Mouse (Mus musculus): Measurements from ENCODE around the gene Edn2. TPM values are rescaled to one million over a fixed set of nuclear protein-coding genes. Genes with fewer than 3 reads are reported as not detected.

Edn2 gene
- total RNA-seq (2014; rRNA removed) (not detected in 2 replicates), polyA plus RNA-seq (2012; rRNA removed) (not detected in 2 replicates)

GRCm38 (mm10) chr4:120161166-120161949 lies at the start of gene Edn2:
Edn2 (plus strand) TSS chr4:120161206.
- WGBS = 35% methylated on average over 29 of the region's 29 CpGs
- no peaks in the 10 kb centered on the region for H3K79me2 ChIP-seq (ENCODE audit: control insufficient read depth, insufficient read depth, low read length)
- no peak within 1 kb of the TSS for H3K4me3 ChIP-seq (ENCODE audit: insufficient read depth, low read depth, low read length)
- H3K27me3 ChIP-seq (ENCODE audit: control insufficient read depth, insufficient read depth, low read length) = no peaks in the 10 kb centered on the region
- no peak within 1 kb of the TSS for H3K27ac ChIP-seq (replicated peaks; ENCODE audit: insufficient read depth, low read depth, low read length)
- H3K4me1 ChIP-seq (ENCODE audit: control insufficient read depth, insufficient read depth, low read length) = no peaks in the 10 kb centered on the region
- DNase-seq (ENCODE audit: extremely low read depth, low read depth, low spot score) = no peak
- no peak within 1 kb of the TSS for H3K9ac ChIP-seq (ENCODE audit: low read depth, low read length)
- H3K36me3 ChIP-seq (ENCODE audit: control insufficient read depth, insufficient read depth, low read length) = no peaks in the 10 kb centered on the region
- no peak for TF ChIP-seq POLR2A (IDR thresholded peaks at IDR 0.05; ENCODE audit: extremely low read depth, insufficient read depth, low read length)
- TF ChIP-seq CTCF (IDR thresholded peaks at IDR 0.05; ENCODE audit: low read depth, low read length) = no peak

DNA sequence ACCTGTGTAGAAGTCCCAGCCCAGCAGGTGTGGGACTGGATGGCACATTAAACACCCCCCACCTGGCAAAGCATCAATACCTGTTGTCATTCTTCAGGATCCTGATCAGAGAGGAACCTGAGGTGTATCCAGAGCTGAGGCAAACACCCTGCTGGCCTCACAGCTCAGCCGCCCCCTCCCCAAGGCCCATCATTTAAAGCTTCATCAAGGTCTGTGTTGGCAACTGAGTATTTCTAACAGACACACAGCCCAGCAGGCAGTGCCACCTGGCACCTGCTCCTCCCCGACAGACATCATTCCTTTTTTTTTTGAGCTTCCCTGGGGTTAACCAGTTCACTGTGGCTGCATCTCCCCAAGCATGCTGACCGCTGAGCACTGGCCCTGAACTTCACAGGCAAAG lies 45.5 kb upstream of the Edn2 start:
- H3K27me3 ChIP-seq (ENCODE audit: control insufficient read depth, insufficient read depth, low read length) = no peaks in the 10 kb centered on the region
- no peak for DNase-seq (ENCODE audit: extremely low read depth, low read depth, low spot score)
- H3K27ac ChIP-seq (replicated peaks; ENCODE audit: insufficient read depth, low read depth, low read length) = no peak overlapping the region
- no peak for TF ChIP-seq POLR2A (IDR thresholded peaks at IDR 0.05; ENCODE audit: extremely low read depth, insufficient read depth, low read length)
- no peak for TF ChIP-seq CTCF (IDR thresholded peaks at IDR 0.05; ENCODE audit: low read depth, low read length)
- no peaks in the 10 kb centered on the region for H3K36me3 ChIP-seq (ENCODE audit: control insufficient read depth, insufficient read depth, low read length)
- 85% methylated on average over 3 of the region's 3 CpGs for WGBS
- no peak overlapping the region for H3K9ac ChIP-seq (ENCODE audit: low read depth, low read length)
- no peaks in the 10 kb centered on the region for H3K79me2 ChIP-seq (ENCODE audit: control insufficient read depth, insufficient read depth, low read length)
- no peaks in the 10 kb centered on the region for H3K4me1 ChIP-seq (ENCODE audit: control insufficient read depth, insufficient read depth, low read length)
- H3K4me3 ChIP-seq (ENCODE audit: insufficient read depth, low read depth, low read length) = no peak overlapping the region

GRCm38 (mm10) chr4:120116312-120116711 lies 44.7 kb upstream of the Edn2 start:
- DNase-seq (ENCODE audit: extremely low read depth, low read depth, low spot score) = no peak
- H3K9ac ChIP-seq (ENCODE audit: low read depth, low read length) = no peak overlapping the region
- WGBS = 58% methylated on average over 1 of the region's 1 CpGs
- no peaks in the 10 kb centered on the region for H3K36me3 ChIP-seq (ENCODE audit: control insufficient read depth, insufficient read depth, low read length)
- H3K27me3 ChIP-seq (ENCODE audit: control insufficient read depth, insufficient read depth, low read length) = no peaks in the 10 kb centered on the region
- TF ChIP-seq POLR2A (IDR thresholded peaks at IDR 0.05; ENCODE audit: extremely low read depth, insufficient read depth, low read length) = no peak
- TF ChIP-seq CTCF (IDR thresholded peaks at IDR 0.05; ENCODE audit: low read depth, low read length) = no peak
- no peak overlapping the region for H3K4me3 ChIP-seq (ENCODE audit: insufficient read depth, low read depth, low read length)
- no peak overlapping the region for H3K27ac ChIP-seq (replicated peaks; ENCODE audit: insufficient read depth, low read depth, low read length)
- no peaks in the 10 kb centered on the region for H3K79me2 ChIP-seq (ENCODE audit: control insufficient read depth, insufficient read depth, low read length)
- no peaks in the 10 kb centered on the region for H3K4me1 ChIP-seq (ENCODE audit: control insufficient read depth, insufficient read depth, low read length)

- no peaks in the 10 kb centered on the region for H3K27me3 ChIP-seq (ENCODE audit: control insufficient read depth, insufficient read depth, low read length)
- no peaks in the 10 kb centered on the region for H3K4me1 ChIP-seq (ENCODE audit: control insufficient read depth, insufficient read depth, low read length)
- WGBS = 29% methylated on average over 8 of the region's 8 CpGs
- TF ChIP-seq CTCF (IDR thresholded peaks at IDR 0.05; ENCODE audit: low read depth, low read length) = peak; percentile 98
- no peak for TF ChIP-seq POLR2A (IDR thresholded peaks at IDR 0.05; ENCODE audit: extremely low read depth, insufficient read depth, low read length)
- no peak overlapping the region for H3K9ac ChIP-seq (ENCODE audit: low read depth, low read length)
- H3K79me2 ChIP-seq (ENCODE audit: control insufficient read depth, insufficient read depth, low read length) = no peaks in the 10 kb centered on the region
- H3K4me3 ChIP-seq (ENCODE audit: insufficient read depth, low read depth, low read length) = no peak overlapping the region
- H3K27ac ChIP-seq (replicated peaks; ENCODE audit: insufficient read depth, low read depth, low read length) = no peak overlapping the region
- H3K36me3 ChIP-seq (ENCODE audit: control insufficient read depth, insufficient read depth, low read length) = no peaks in the 10 kb centered on the region
- peak; percentile 42 for DNase-seq (ENCODE audit: extremely low read depth, low read depth, low spot score)
Measured at GRCm38 (mm10) chr4:120120276-120120675, 40.7 kb upstream of the Edn2 start.

DNA sequence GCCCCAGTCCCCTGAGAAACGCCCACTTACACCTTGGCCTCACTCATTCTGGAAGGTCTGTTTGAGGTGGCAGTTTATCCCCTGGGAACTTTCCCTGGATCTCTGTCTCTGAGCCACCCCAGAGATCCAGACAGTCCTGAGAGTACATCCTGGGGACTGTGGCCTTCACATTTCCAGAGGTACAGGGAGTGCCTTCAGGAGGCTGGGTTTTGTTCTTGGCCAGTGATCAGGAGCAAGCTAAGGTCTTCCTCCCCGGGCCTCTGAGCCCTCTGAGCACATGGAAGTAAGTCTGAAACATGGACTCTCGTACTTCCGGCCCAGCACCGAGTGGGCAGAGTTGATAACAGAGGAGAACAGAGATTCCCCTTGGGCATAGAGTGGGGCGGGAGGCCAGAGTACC lies 36.4 kb upstream of the Edn2 start:
- DNase-seq (ENCODE audit: extremely low read depth, low read depth, low spot score) = no peak
- H3K9ac ChIP-seq (ENCODE audit: low read depth, low read length) = no peak overlapping the region
- no peaks in the 10 kb centered on the region for H3K27me3 ChIP-seq (ENCODE audit: control insufficient read depth, insufficient read depth, low read length)
- 0 out of 2 replicates have a peak, but pooled peaks cover 4% of the 10 kb centered on the region for H3K4me1 ChIP-seq (ENCODE audit: control insufficient read depth, insufficient read depth, low read length)
- H3K27ac ChIP-seq (replicated peaks; ENCODE audit: insufficient read depth, low read depth, low read length) = no peak overlapping the region
- WGBS = 84% methylated on average over 6 of the region's 6 CpGs
- TF ChIP-seq POLR2A (IDR thresholded peaks at IDR 0.05; ENCODE audit: extremely low read depth, insufficient read depth, low read length) = no peak
- no peak for TF ChIP-seq CTCF (IDR thresholded peaks at IDR 0.05; ENCODE audit: low read depth, low read length)
- H3K36me3 ChIP-seq (ENCODE audit: control insufficient read depth, insufficient read depth, low read length) = no peaks in the 10 kb centered on the region
- no peaks in the 10 kb centered on the region for H3K79me2 ChIP-seq (ENCODE audit: control insufficient read depth, insufficient read depth, low read length)
- no peak overlapping the region for H3K4me3 ChIP-seq (ENCODE audit: insufficient read depth, low read depth, low read length)

DNA sequence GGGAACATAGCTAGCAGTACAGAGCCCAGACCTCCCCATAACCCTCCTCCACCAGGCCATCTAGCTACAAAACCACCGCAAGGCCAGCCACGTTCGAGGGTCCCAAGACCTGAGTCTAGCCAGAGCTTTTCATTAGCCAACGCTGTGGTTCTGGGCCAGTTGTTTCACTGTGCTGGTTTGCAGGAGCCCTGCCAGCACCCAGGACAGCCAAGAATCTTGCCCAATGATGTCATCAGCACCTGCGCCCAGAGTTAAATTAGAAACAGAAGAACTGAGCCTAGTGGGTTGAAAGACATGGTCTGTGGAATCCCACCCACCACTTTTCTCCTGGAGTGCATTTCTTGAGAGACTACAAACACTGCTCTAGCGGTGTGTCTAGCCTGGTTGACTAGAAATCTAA lies 35.0 kb upstream of the Edn2 start:
- no peak overlapping the region for H3K27ac ChIP-seq (replicated peaks; ENCODE audit: insufficient read depth, low read depth, low read length)
- H3K4me1 ChIP-seq (ENCODE audit: control insufficient read depth, insufficient read depth, low read length) = 0 out of 2 replicates have a peak, but pooled peaks cover 4% of the 10 kb centered on the region
- WGBS = 44% methylated on average over 6 of the region's 6 CpGs
- no peak overlapping the region for H3K9ac ChIP-seq (ENCODE audit: low read depth, low read length)
- DNase-seq (ENCODE audit: extremely low read depth, low read depth, low spot score) = peak; percentile 72
- H3K36me3 ChIP-seq (ENCODE audit: control insufficient read depth, insufficient read depth, low read length) = no peaks in the 10 kb centered on the region
- H3K27me3 ChIP-seq (ENCODE audit: control insufficient read depth, insufficient read depth, low read length) = no peaks in the 10 kb centered on the region
- TF ChIP-seq POLR2A (IDR thresholded peaks at IDR 0.05; ENCODE audit: extremely low read depth, insufficient read depth, low read length) = no peak
- TF ChIP-seq CTCF (IDR thresholded peaks at IDR 0.05; ENCODE audit: low read depth, low read length) = no peak
- no peak overlapping the region for H3K4me3 ChIP-seq (ENCODE audit: insufficient read depth, low read depth, low read length)
- no peaks in the 10 kb centered on the region for H3K79me2 ChIP-seq (ENCODE audit: control insufficient read depth, insufficient read depth, low read length)

Data from liver, adult 2 months (tissue).